Mouse (Mus musculus): ENCODE measurements around the gene Rnf180.
A peak's percentile ranks its signal among the peaks of the same experiment; 100 is the strongest.

The Rnf180 gene

GRCm38 (mm10) chr13:105249599-105249998, 45.0 kb downstream of the Rnf180 start:
- no peak for DNase-seq

- DNase-seq, result no peak
Observed at GRCm38 (mm10) chr13:105247691-105248090, 46.9 kb downstream of the Rnf180 start.

- DNase-seq, result no peak
Observed at GRCm38 (mm10) chr13:105240810-105241209, 53.8 kb downstream of the Rnf180 start.

GRCm38 (mm10) chr13:105227126-105227525, 67.5 kb downstream of the Rnf180 start:
- no peak for DNase-seq

GRCm38 (mm10) chr13:105224048-105224447, 70.6 kb downstream of the Rnf180 start:
- DNase-seq, result no peak

GRCm38 (mm10) chr13:105223147-105223546, 71.5 kb downstream of the Rnf180 start:
- DNase-seq, result no peak

- no peak for DNase-seq
Observed at GRCm38 (mm10) chr13:105222016-105222725, 72.4 kb downstream of the Rnf180 start.

GRCm38 (mm10) chr13:105210746-105211145, 83.9 kb downstream of the Rnf180 start:
- DNase-seq, result no peak

- no peak for DNase-seq
Observed at GRCm38 (mm10) chr13:105203851-105204250, 90.8 kb downstream of the Rnf180 start.

GRCm38 (mm10) chr13:105198658-105199057, 96.0 kb downstream of the Rnf180 start:
- DNase-seq, result no peak

- no peak for DNase-seq
Observed at GRCm38 (mm10) chr13:105198028-105198427, 96.6 kb downstream of the Rnf180 start.

- DNase-seq, result no peak
Observed at GRCm38 (mm10) chr13:105193583-105193982, 101.0 kb downstream of the Rnf180 start.

GRCm38 (mm10) chr13:105188730-105189129, 105.9 kb downstream of the Rnf180 start:
- DNase-seq, result no peak

GRCm38 (mm10) chr13:105180781-105181180, 113.8 kb downstream of the Rnf180 start:
- DNase-seq, result no peak

- DNase-seq, result no peak
Observed at GRCm38 (mm10) chr13:105165441-105165840, 129.2 kb downstream of the Rnf180 start.

GRCm38 (mm10) chr13:105153955-105154354, 140.7 kb downstream of the Rnf180 start:
- peak; percentile 27 to 40 for DNase-seq

GRCm38 (mm10) chr13:105150006-105150405, 144.6 kb downstream of the Rnf180 start:
- no peak for DNase-seq

GRCm38 (mm10) chr13:105147795-105148418, 146.7 kb downstream of the Rnf180 start:
- DNase-seq, result no peak

GRCm38 (mm10) chr13:105146827-105147226, 147.8 kb downstream of the Rnf180 start:
- no peak for DNase-seq

- no peak for DNase-seq
Observed at GRCm38 (mm10) chr13:105139881-105140280, 154.7 kb downstream of the Rnf180 start.

GRCm38 (mm10) chr13:105134397-105134796, 160.2 kb downstream of the Rnf180 start:
- no peak for DNase-seq

- no peak for DNase-seq
Observed at GRCm38 (mm10) chr13:105132776-105133175, 161.8 kb downstream of the Rnf180 start.

GRCm38 (mm10) chr13:105132370-105132769, 162.2 kb downstream of the Rnf180 start:
- DNase-seq, result no peak

- DNase-seq, result no peak
Observed at GRCm38 (mm10) chr13:105130080-105130479, 164.5 kb downstream of the Rnf180 start.

- no peak for DNase-seq
Observed at GRCm38 (mm10) chr13:105122092-105122491, 172.5 kb downstream of the Rnf180 start.

Measured in thymus, postnatal 36 days (tissue).